Mouse (Mus musculus) G1E (cell line): ENCODE results near the gene Trpv4. TPM values are rescaled to one million over a fixed set of nuclear protein-coding genes. Genes with fewer than 3 reads are reported as not detected.

Source experiments
- ATAC-seq: 2 replicates; pipeline ENCODE4 v1.8.0; 2016; ENCODE audit warnings: mild to moderate bottlenecking; ENCODE audit not compliant: insufficient number of reproducible peaks, poor library complexity, low FRiP score, severe bottlenecking; ENCODE audit errors: extremely low read depth
- DNase-seq: peaks from one replicate; pipeline ENCODE4 v3.0.0; 2012; ENCODE audit warnings: low spot score
- H3K27me3 ChIP-seq: 2 replicates; pipeline ENCODE4 v1.6.1; 2012; ENCODE audit warnings: mild to moderate bottlenecking, low read length, inconsistent platforms; ENCODE audit not compliant: insufficient read depth
- H3K36me3 ChIP-seq: replicated peaks from 2 replicates; pipeline ENCODE3; 2012; ENCODE audit warnings: mild to moderate bottlenecking, inconsistent platforms
- H3K4me1 ChIP-seq: 2 replicates; pipeline ENCODE4 v1.6.1; 2012; ENCODE audit warnings: low read depth, low read length, inconsistent platforms, mixed read lengths; ENCODE audit not compliant: insufficient read depth
- H3K4me3 ChIP-seq: 2 replicates; pipeline ENCODE4 v1.5.1; 2012; ENCODE audit warnings: low read depth, mild to moderate bottlenecking, inconsistent platforms, low read length, moderate library complexity, mixed read lengths
- H3K9me3 ChIP-seq: replicated peaks from 2 replicates; pipeline ENCODE4 v1.6.1; 2012; ENCODE audit warnings: inconsistent platforms
- CTCF ChIP-seq: IDR thresholded peaks from 2 replicates; pipeline ENCODE4 v1.5.1; 2012; ENCODE audit warnings: low read depth, low read length, inconsistent platforms, mixed read lengths
- GATA1 ChIP-seq: IDR thresholded peaks from 2 replicates; pipeline ENCODE4 v1.6.1; 2012; ENCODE audit warnings: borderline replicate concordance, low read length, inconsistent platforms, mixed read lengths
- GATA2 ChIP-seq: IDR thresholded peaks from 2 replicates; pipeline ENCODE4 v1.6.1; 2012; ENCODE audit warnings: low read depth, low read length, inconsistent platforms, borderline replicate concordance
- POLR2AphosphoS5 ChIP-seq: IDR thresholded peaks from 2 replicates; pipeline ENCODE4 v1.6.1; 2012; ENCODE audit warnings: low read depth, low read length, inconsistent platforms; ENCODE audit not compliant: insufficient replicate concordance
- TAL1 ChIP-seq: conservative IDR thresholded peaks from 2 replicates; pipeline ENCODE4 v1.6.1; 2012; ENCODE audit warnings: low read depth, low read length, inconsistent platforms, mixed read lengths
- polyA plus RNA-seq: library from polyadenylated mRNA; stranded (reverse); fragments of >175 nt; gene quantifications from 2 replicates; pipeline ENCODE4 v1.2.3, GENCODE M21; 2012
- total RNA-seq, 2 experiments: library from RNA; stranded (forward) in 1 of 2; stranded (reverse) in 1 of 2; fragments of 200-1000 nt in 1 of 2; fragments of >200 nt in 1 of 2; fragmentation: Nextera tagmentation in 1 of 2; gene quantifications; 2 replicates each; pipeline ENCODE4 v1.2.3; 2014 to 2017

The Trpv4 gene
- total and polyA plus RNA-seq, 3 experiments = 0.11 TPM; not detected in 2

DNA sequence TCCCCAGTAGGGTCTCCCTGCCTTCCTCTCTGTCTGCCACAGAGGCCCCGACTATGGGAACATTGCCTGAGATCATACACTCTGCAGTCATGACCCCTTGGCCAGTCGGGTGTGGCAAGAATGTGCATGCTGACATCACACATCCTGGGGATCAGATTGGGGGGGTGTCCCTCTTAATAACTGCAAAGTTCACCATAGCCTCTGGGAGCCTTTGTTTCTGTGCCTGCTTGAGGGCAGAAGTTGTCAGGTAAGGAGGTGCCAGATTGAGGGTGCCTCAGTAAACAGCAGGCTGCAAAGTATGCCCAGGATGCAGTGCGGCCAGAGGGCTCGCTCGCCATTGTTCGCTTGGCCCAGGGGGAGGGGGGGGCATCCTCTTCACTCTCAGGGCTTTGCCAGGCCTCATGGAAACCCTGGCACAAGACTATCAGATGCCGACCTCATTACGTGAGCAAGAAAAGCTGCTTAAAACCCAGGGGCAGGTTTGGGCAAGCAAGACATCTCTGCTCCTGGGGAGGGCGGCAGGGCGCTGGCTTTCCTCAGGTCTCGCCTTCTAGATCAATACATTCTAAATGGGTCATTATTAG is 9.4 kb downstream of the Trpv4 start:
- ATAC-seq (no peak), DNase-seq (no peak)
- H3K4me1 ChIP-seq = peaks cover 16% of the 10 kb centered on the region
- no peaks in the 10 kb centered on the region for H3K9me3 ChIP-seq
- H3K36me3 ChIP-seq = no peaks in the 10 kb centered on the region
- no peak overlapping the region for H3K4me3 ChIP-seq
- peaks cover 63% of the 10 kb centered on the region for H3K27me3 ChIP-seq
- TF ChIP-seq TAL1 (no peak), GATA2 (no peak), CTCF (no peak), POLR2AphosphoS5 (no peak), GATA1 (no peak)

DNA sequence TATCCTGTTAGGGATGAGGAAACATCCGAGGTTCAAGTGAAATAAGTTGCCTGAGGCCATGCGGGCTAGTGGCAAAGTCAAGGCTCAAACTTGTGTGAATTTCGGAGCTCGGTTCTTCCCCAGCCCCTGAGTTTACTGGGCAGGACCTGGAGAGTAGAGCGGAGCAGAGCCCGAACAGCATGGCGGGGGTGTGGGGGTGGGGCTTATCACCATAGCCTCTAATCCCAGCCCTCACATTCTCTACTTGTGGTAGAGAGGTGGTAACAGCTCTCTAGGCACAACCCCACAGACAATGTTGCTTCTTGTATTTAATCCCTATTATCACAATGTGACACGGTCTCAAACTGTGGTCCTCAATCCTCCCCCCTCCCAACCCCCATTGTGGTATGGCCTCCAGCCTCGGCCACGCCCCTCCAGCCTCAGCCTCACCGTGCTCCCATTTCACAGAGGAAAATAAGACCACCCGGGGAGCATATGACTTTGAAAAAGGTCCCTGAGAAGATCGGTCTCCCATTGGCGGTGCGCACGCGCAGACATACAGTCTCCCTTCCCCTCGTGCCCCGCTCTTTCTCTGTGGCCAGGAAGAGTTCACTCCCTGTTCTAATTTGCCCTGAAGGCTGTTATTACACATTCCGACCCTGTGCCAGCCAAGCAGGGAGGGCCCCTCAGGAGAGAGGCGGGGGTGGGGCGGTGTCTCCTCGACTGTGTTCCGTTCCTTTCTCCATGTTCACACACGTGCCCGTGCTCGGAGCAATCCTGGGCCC is 10.8 kb downstream of the Trpv4 start:
- peaks cover 56% of the 10 kb centered on the region for H3K27me3 ChIP-seq

DNA sequence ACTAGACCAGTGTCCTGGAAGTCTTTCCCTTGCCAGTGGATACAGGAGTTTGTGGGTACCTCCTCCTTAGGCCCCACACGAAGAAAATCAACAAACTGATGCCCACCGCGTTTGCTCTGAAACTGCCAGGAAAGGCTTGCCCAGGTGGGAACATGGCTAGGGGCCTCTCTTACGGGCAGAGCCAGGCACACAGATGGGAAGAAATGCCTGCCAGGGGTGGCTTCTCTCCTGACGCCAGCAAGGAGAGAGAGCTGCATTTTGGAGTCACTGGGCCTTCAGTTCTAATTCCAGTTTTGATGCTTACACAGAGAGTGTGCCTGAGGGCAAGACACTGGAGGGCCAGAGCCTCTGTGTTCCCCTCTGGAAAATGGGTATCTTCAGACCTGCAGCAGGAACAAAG is 12.3 kb downstream of the Trpv4 start:
- no peaks in the 10 kb centered on the region for H3K36me3 ChIP-seq
- DNase-seq = no peak
- no peak overlapping the region for H3K4me3 ChIP-seq
- peaks cover 57% of the 10 kb centered on the region for H3K27me3 ChIP-seq
- no peak for ATAC-seq
- H3K4me1 ChIP-seq = peaks cover 16% of the 10 kb centered on the region
- TF ChIP-seq GATA2 = no peak
- no peaks in the 10 kb centered on the region for H3K9me3 ChIP-seq

More for the DNA sequence above, 10.8 kb downstream of the Trpv4 start:
- no peak overlapping the region for H3K4me3 ChIP-seq
- no peak for DNase-seq
- H3K36me3 ChIP-seq = no peaks in the 10 kb centered on the region
- H3K9me3 ChIP-seq = no peaks in the 10 kb centered on the region
- peaks cover 16% of the 10 kb centered on the region for H3K4me1 ChIP-seq
- no peak for ATAC-seq
- TF ChIP-seq CTCF (no peak), GATA2 (no peak), GATA1 (no peak), TAL1 (no peak), POLR2AphosphoS5 (no peak)

GRCm38 (mm10) chr5:114644918-114645317 is 13.3 kb downstream of the Trpv4 start:
- Histone ChIP-seq H3K27me3 (peaks cover 52% of the 10 kb centered on the region), H3K36me3 (no peaks in the 10 kb centered on the region), H3K4me1 (peaks cover 18% of the 10 kb centered on the region), H3K9me3 (no peaks in the 10 kb centered on the region), H3K4me3 (no peak overlapping the region)
- no peak for TF ChIP-seq GATA2
- no peak for TF ChIP-seq TAL1
- TF ChIP-seq CTCF = no peak
- TF ChIP-seq POLR2AphosphoS5 = no peak
- TF ChIP-seq GATA1 = no peak
- DNase-seq = no peak
- ATAC-seq = no peak

DNA sequence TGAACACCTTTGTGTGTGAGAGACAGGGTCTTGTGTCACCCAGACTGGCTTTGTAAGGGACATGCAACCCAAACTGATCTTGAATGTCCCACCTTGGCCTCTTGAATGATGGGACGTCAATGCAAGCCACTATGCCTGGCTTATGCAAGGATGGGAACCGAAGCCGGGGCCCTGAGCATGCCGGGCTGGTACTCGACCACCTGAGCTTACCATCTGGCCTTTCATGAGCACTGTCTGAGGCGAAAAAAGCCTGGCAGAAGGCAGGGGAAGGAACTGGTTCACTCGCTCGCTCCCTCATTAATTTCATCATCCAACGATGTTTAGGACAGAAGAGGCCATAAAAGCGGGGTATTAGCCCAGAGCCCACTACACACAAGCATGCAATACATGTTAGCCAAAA is 17.4 kb downstream of the Trpv4 start:
- ATAC-seq = no peak
- no peak for TF ChIP-seq TAL1
- no peak for TF ChIP-seq CTCF
- no peak for TF ChIP-seq GATA2
- TF ChIP-seq POLR2AphosphoS5 = no peak
- TF ChIP-seq GATA1 = no peak
- Histone ChIP-seq H3K4me1 (peaks cover 18% of the 10 kb centered on the region), H3K9me3 (no peaks in the 10 kb centered on the region), H3K27me3 (peaks cover 39% of the 10 kb centered on the region), H3K4me3 (no peak overlapping the region), H3K36me3 (no peaks in the 10 kb centered on the region)
- DNase-seq = no peak

DNA sequence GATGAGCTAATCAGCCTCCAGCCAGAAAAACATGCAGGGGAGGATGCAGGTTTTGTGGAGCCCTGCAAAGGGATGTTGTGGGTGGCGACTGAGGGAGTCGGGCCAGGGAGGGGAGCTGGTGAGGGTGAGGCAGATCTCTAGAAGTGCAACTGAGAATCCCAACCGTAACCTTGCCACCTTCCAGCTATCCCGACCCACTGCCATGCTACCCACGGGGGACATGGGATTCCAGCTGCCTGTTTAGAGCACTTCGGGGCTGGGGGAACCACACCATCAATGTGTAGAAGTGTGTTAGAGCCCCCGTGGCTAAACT is 18.6 kb downstream of the Trpv4 start:
- TF ChIP-seq POLR2AphosphoS5 = no peak
- TF ChIP-seq GATA1 = no peak
- TF ChIP-seq TAL1 = no peak
- TF ChIP-seq CTCF = no peak
- TF ChIP-seq GATA2 = no peak
- Histone ChIP-seq H3K36me3 (no peaks in the 10 kb centered on the region), H3K4me1 (peaks cover 11% of the 10 kb centered on the region), H3K4me3 (no peak overlapping the region), H3K9me3 (no peaks in the 10 kb centered on the region), H3K27me3 (peaks cover 37% of the 10 kb centered on the region)
- no peak for DNase-seq
- no peak for ATAC-seq
